Mouse (Mus musculus): ENCODE results near the gene Plch2.

DNA sequence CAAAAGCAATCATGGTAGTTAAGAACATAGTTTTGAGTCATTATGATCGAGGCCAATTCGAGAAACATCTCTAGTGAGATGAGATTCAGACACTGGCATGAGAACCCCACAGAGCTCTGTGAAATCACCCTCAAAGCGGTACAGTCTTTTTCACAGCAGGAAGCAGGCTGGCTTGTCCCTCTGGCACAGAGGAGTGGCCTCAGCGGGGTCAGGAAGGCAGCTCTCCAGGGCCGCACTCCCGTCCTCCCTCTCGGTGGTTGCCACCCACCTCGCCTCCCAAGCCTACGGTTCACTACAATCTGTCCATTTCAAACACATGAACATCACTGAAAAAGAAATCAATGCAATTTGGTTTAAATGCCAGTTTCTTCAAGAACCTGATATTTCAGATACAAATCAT is 17.8 kb upstream of the Plch2 start:
- no peak for TF ChIP-seq POLR2A (IDR thresholded peaks at IDR 0.05; ENCODE audit: insufficient read depth, low read depth, low read length)
- no peak for TF ChIP-seq CTCF (IDR thresholded peaks at IDR 0.05; ENCODE audit: insufficient read depth, low read depth, low read length)

Measured in olfactory bulb, adult 2 months (tissue).